ENCODE assay signal across 8 mouse cellular contexts in genomic region chr10:115617456-115618287, GRCm38 (mm10). TPM values are rescaled to one million over a fixed set of nuclear protein-coding genes. Genes with fewer than 3 reads are reported as not detected.
DNase-seq lines count a peak whose midpoint lies in the region; ATAC-seq lines count a peak whose summit lies in the region.

No protein-coding gene starts in this region.

- no peak overlapping the region for H3K27ac ChIP-seq in hindbrain, embryonic 15.5 days (replicated peaks)
- H3K27ac ChIP-seq in limb, embryonic 11.5 days (replicated peaks; ENCODE audit: low read depth, low read length), result no peak overlapping the region

- peak; percentile 11 to 14 for DNase-seq in spleen, postnatal 36 days (ENCODE audit: low spot score in 2 of 2)
- DNase-seq in spleen, adult 12 weeks (ENCODE audit: low spot score), result no peak
- peak; percentile 83 for DNase-seq in brain, adult 2 months (ENCODE audit: low read depth, low spot score)
- DNase-seq in fibroblast of lung, adult 2 months (ENCODE audit: low read depth), result peak; percentile 14
- DNase-seq in limb, embryonic 11.5 days (ENCODE audit: low spot score), result no peak
- peak; percentile 17 for DNase-seq in neural tube, embryonic 10.5 days (ENCODE audit: extremely low spot score, low spot score)

- peak overlapping the region; percentile 57 for H3K4me2 ChIP-seq in hindbrain, embryonic 15.5 days
- H3K4me2 ChIP-seq in limb, embryonic 11.5 days (ENCODE audit: low read depth, severe bottlenecking), result peak overlapping the region; percentile 35

- WGBS in hindbrain, embryonic 15.5 days, result 10% methylated on average over 15 of the region's 15 CpGs
- 13% methylated on average over 13 of the region's 15 CpGs for WGBS in limb, embryonic 11.5 days

- no peaks in the 10 kb centered on the region for H3K4me1 ChIP-seq in hindbrain, embryonic 15.5 days (replicated peaks)
- no peaks in the 10 kb centered on the region for H3K4me1 ChIP-seq in limb, embryonic 11.5 days (ENCODE audit: control insufficient read depth, insufficient read depth, low read length)

- peak; percentile 88 for ATAC-seq in hindbrain, embryonic 15.5 days (ENCODE audit: low FRiP score, low read depth)
- no peak for ATAC-seq in limb, embryonic 11.5 days (ENCODE audit: insufficient number of reproducible peaks, low FRiP score, low TSS enrichment, low read depth)
- ATAC-seq in monocyte, adult 5-6 weeks (replicated peaks; ENCODE audit: insufficient number of reproducible peaks, low FRiP score, low TSS enrichment, poor library complexity, severe bottlenecking), result no peak

- H3K4me3 ChIP-seq in hindbrain, embryonic 15.5 days, result peak overlapping the region; percentile 30
- no peak overlapping the region for H3K4me3 ChIP-seq in limb, embryonic 11.5 days (ENCODE audit: low read depth, low read length)

- H3K36me3 ChIP-seq in hindbrain, embryonic 15.5 days, result no peaks in the 10 kb centered on the region
- H3K36me3 ChIP-seq in limb, embryonic 11.5 days (ENCODE audit: control insufficient read depth, insufficient read depth, low read length), result no peaks in the 10 kb centered on the region

- 0 out of 2 replicates have a peak overlapping the region, but pooled peaks have one; percentile 29 for H3K9ac ChIP-seq in hindbrain, embryonic 15.5 days
- H3K9ac ChIP-seq in limb, embryonic 11.5 days (ENCODE audit: low read length), result no peak overlapping the region

- H3K27me3 ChIP-seq in hindbrain, embryonic 15.5 days, result no peaks in the 10 kb centered on the region
- no peaks in the 10 kb centered on the region for H3K27me3 ChIP-seq in limb, embryonic 11.5 days (ENCODE audit: control insufficient read depth, insufficient read depth, low read length)

- H3K9me3 ChIP-seq in hindbrain, embryonic 15.5 days, result no peaks in the 10 kb centered on the region
- H3K9me3 ChIP-seq in limb, embryonic 11.5 days (ENCODE audit: control insufficient read depth, low read length), result no peaks in the 10 kb centered on the region

RNA-seq across cellular contexts. Expression of gene Lgr5, which starts 30.1 kb away (rescaled TPM):
- 2.3 and 2.6 TPM in 2 replicates for polyA plus RNA-seq in hindbrain, embryonic 15.5 days (2015; fragmentation: Nextera tagmentation; extraction: Ambion mirVana)
- 4.3 and 5.5 TPM in 2 replicates for polyA plus RNA-seq in limb, embryonic 11.5 days (2014; fragmentation: Nextera tagmentation; extraction: Ambion mirVana)
- 0.21 TPM in 1 of 3 replicates, not detected in the others for total RNA-seq in monocyte, adult 5-6 weeks (2017)

RNA-seq across cellular contexts. Expression of gene A930009A15Rik, which starts 47.9 kb away (rescaled TPM):
- 0.40 and 0.69 TPM in 2 replicates for polyA plus RNA-seq in hindbrain, embryonic 15.5 days (2015; fragmentation: Nextera tagmentation; extraction: Ambion mirVana)
- polyA plus RNA-seq in limb, embryonic 11.5 days (2014; fragmentation: Nextera tagmentation; extraction: Ambion mirVana), result not detected in 2 replicates
- total RNA-seq in monocyte, adult 5-6 weeks (2017), result not detected in 3 replicates

Comparison
In these comparisons a context has a peak if more than half of its experiments do, and no peak if none do; other contexts are left out.
1. DNase-seq: peak in spleen, postnatal 36 days (2 of 2), brain, adult 2 months (single experiment), fibroblast of lung, adult 2 months (single experiment) and neural tube, embryonic 10.5 days (single experiment); none in spleen, adult 12 weeks (single experiment) and limb, embryonic 11.5 days (single experiment).